Mouse (Mus musculus) heart, postnatal 0 days (tissue): ENCODE measurements at regions not wholly inside any gene's neighbourhood (a gene's known extent, or its start where the extent isn't known, plus 50 kb on each side); places are given as distances from the start of the nearest gene placed in this dataset.

Source experiments
- ATAC-seq: fragments of 200-750 bp; cut with Nextera tagmentation; 2 replicates; pipeline ENCODE4 v1.8.0; 2017; ENCODE audit warnings: low read depth, moderate number of reproducible peaks, moderate library complexity; ENCODE audit not compliant: insufficient read depth
- DNase-seq: peaks from one replicate; pipeline ENCODE4 v3.0.0-alpha.2; 2016; ENCODE audit warnings: low spot score
- H3K27ac ChIP-seq: fragments of 300-500 bp; sonication (generic); 2 replicates; pipeline ENCODE4 v1.5.1; 2014; ENCODE audit warnings: low read depth, mild to moderate bottlenecking
- H3K27me3 ChIP-seq: fragments of 300-500 bp; sonication (generic); 2 replicates; pipeline ENCODE4 v1.6.1; 2014; ENCODE audit warnings: low read length, mixed read lengths; ENCODE audit not compliant: control insufficient read depth, insufficient read depth
- H3K36me3 ChIP-seq: fragments of 300-500 bp; sonication (generic); replicated peaks from 2 replicates; pipeline ENCODE4 v1.6.1; 2014; ENCODE audit warnings: low read length, mixed read lengths; ENCODE audit not compliant: control insufficient read depth, insufficient read depth
- H3K4me1 ChIP-seq: fragments of 300-500 bp; sonication (generic); 2 replicates; pipeline ENCODE4 v1.6.1; 2014; ENCODE audit warnings: antibody characterized with exemption; ENCODE audit not compliant: control insufficient read depth, insufficient read depth
- H3K4me2 ChIP-seq: fragments of 300-500 bp; sonication (generic); 2 replicates; pipeline ENCODE4 v1.6.1; 2014; ENCODE audit warnings: low read depth, mild to moderate bottlenecking, low read length, moderate library complexity
- H3K4me3 ChIP-seq: fragments of 300-500 bp; sonication (generic); 2 replicates; pipeline ENCODE4 v1.5.1; 2014; ENCODE audit warnings: low read depth, low read length
- H3K9ac ChIP-seq: fragments of 300-500 bp; sonication (generic); replicated peaks from 2 replicates; pipeline ENCODE4 v1.6.1; 2014; ENCODE audit warnings: low read depth, low read length, mixed read lengths
- H3K9me3 ChIP-seq: fragments of 300-500 bp; sonication (generic); replicated peaks from 2 replicates; pipeline ENCODE4 v1.6.1; 2016; ENCODE audit warnings: low read length; ENCODE audit not compliant: control insufficient read depth
- CTCF ChIP-seq: IDR thresholded peaks from 2 replicates; pipeline ENCODE4 v1.5.1; 2016; ENCODE audit warnings: antibody characterized with exemption, control low read depth, low read depth
- EP300 ChIP-seq: IDR thresholded peaks from 2 replicates; pipeline ENCODE4 v1.6.1; 2016; ENCODE audit warnings: antibody characterized with exemption, low read depth
- WGBS: fragments of 180-500 bp; shearing (Covaris S2); extraction: QIAGEN DNeasy Blood & Tissue Kit; methylation state at CpG from one replicate; pipeline ENCODE4 v1.1.7; 2014; 5-methylcytosine and 5-hydroxymethylcytosine counted together

DNA sequence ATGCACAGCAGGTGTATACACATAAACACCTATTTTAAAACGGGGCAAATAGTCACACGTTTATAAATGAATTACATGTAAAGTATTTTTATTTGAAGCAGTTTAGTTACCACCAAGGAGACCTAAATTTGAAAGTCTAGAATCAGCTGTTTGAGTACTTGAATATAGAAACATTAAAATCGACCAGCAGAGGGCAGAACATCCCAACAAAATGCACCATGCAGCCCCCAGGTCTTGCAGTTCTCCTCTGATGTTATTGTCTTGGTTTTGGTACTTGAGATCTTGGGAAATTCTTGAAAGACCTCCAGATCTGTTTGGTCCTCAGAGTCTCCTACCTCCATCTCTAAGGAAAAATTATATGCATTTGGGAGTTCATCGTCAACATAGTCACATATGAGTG lies 656.0 kb downstream of the Rab28 start:
- DNase-seq (no peak), ATAC-seq (no peak)
- Histone ChIP-seq H3K27me3 (no peaks in the 10 kb centered on the region), H3K9me3 (no peaks in the 10 kb centered on the region), H3K9ac (no peak overlapping the region), H3K36me3 (no peaks in the 10 kb centered on the region), H3K4me2 (no peak overlapping the region), H3K4me1 (no peaks in the 10 kb centered on the region), H3K27ac (no peak overlapping the region), H3K4me3 (no peak overlapping the region)
- 26% methylated on average over 4 of the region's 4 CpGs for WGBS
- TF ChIP-seq CTCF: peak; percentile 29; the same call in 1 of the 2 replicates
- TF ChIP-seq EP300: no peak

DNA sequence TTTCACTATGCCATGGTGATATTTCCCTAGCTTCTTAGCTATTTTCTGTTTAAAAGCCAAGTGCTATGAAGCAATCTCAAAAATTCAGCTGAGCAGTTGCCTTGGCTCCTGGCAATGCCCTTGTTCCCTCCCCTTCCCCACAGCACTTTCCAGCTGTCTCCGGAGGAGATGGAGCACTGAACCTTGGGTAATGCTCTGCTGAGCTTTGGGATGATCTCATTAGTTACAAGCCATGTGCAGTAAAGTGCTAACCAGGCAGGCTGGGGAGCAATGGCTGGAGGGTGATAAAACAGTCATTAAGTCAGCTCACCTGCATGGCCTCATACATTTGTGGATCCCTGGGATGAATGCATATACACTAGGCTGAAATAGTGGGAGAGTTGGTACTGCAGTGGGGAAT lies 659.4 kb downstream of the Rab28 start:
- H3K27ac ChIP-seq: no peak overlapping the region
- TF ChIP-seq EP300 (no peak), CTCF (no peak)
- H3K27me3 ChIP-seq: no peaks in the 10 kb centered on the region
- H3K4me3 ChIP-seq: no peak overlapping the region
- no peak overlapping the region for H3K4me2 ChIP-seq
- no peaks in the 10 kb centered on the region for H3K4me1 ChIP-seq
- ATAC-seq (no peak), DNase-seq (no peak)
- H3K9me3 ChIP-seq: no peaks in the 10 kb centered on the region
- no peaks in the 10 kb centered on the region for H3K36me3 ChIP-seq
- WGBS: 33% methylated on average over 1 of the region's 1 CpGs
- H3K9ac ChIP-seq: no peak overlapping the region

- Histone ChIP-seq H3K9me3 (no peaks in the 10 kb centered on the region), H3K36me3 (no peaks in the 10 kb centered on the region), H3K27ac (no peak overlapping the region), H3K4me2 (no peak overlapping the region), H3K27me3 (no peaks in the 10 kb centered on the region), H3K4me3 (no peak overlapping the region), H3K4me1 (no peaks in the 10 kb centered on the region), H3K9ac (no peak overlapping the region)
- no peak for ATAC-seq
- no peak for TF ChIP-seq CTCF
- no peak for TF ChIP-seq EP300
- WGBS: 61% methylated on average over 1 of the region's 1 CpGs
- DNase-seq: no peak
Observed at GRCm38 (mm10) chr5:41045221-41045620, 662.7 kb downstream of the Rab28 start.

- TF ChIP-seq CTCF: peak; percentile 68
- TF ChIP-seq EP300: no peak
- Histone ChIP-seq H3K4me1 (no peaks in the 10 kb centered on the region), H3K4me2 (no peak overlapping the region), H3K4me3 (no peak overlapping the region), H3K36me3 (no peaks in the 10 kb centered on the region), H3K9ac (no peak overlapping the region), H3K9me3 (no peaks in the 10 kb centered on the region), H3K27me3 (no peaks in the 10 kb centered on the region), H3K27ac (no peak overlapping the region)
- DNase-seq: peak; percentile 53
- ATAC-seq: no peak; the same call in 1 of the 2 replicates
Observed at GRCm38 (mm10) chr5:41044465-41044864, 663.5 kb downstream of the Rab28 start.

GRCm38 (mm10) chr5:41038790-41039189 lies 669.2 kb downstream of the Rab28 start:
- 75% methylated on average over 4 of the region's 4 CpGs for WGBS
- no peaks in the 10 kb centered on the region for H3K9me3 ChIP-seq
- no peak overlapping the region for H3K4me3 ChIP-seq
- DNase-seq (no peak), ATAC-seq (no peak)
- H3K4me2 ChIP-seq: no peak overlapping the region
- H3K4me1 ChIP-seq: no peaks in the 10 kb centered on the region
- no peak overlapping the region for H3K27ac ChIP-seq
- no peaks in the 10 kb centered on the region for H3K27me3 ChIP-seq
- no peaks in the 10 kb centered on the region for H3K36me3 ChIP-seq
- no peak overlapping the region for H3K9ac ChIP-seq
- no peak for TF ChIP-seq CTCF
- no peak for TF ChIP-seq EP300

DNA sequence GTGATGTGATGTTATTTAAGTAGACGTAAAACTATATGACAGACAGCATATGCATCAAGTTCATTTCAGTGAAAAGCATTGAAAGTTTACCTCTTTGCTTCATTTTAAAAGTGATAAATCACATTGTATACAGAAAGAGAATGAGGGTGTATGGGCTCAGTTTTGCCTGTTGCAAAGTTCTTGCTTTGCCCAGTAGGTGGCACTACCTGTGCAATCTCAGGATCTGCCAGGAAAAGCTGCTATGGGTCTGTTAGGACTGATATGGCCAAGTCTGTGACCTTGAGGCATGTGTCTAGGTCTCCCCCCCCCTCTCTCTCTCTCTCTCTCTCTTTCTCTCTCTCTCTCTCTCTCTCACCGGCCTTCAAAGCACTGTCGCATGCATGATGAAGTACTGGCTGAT lies 701.3 kb downstream of the Rab28 start:
- no peak overlapping the region for H3K27ac ChIP-seq
- no peaks in the 10 kb centered on the region for H3K4me1 ChIP-seq
- H3K27me3 ChIP-seq: no peaks in the 10 kb centered on the region
- no peak overlapping the region for H3K4me2 ChIP-seq
- DNase-seq: no peak
- TF ChIP-seq EP300 (no peak), CTCF (peak; percentile 43)
- 50% methylated on average over 3 of the region's 3 CpGs for WGBS
- no peaks in the 10 kb centered on the region for H3K36me3 ChIP-seq
- no peak for ATAC-seq
- H3K4me3 ChIP-seq: no peak overlapping the region
- H3K9me3 ChIP-seq: no peaks in the 10 kb centered on the region
- no peak overlapping the region for H3K9ac ChIP-seq
